Mouse (Mus musculus): Measurements from ENCODE around the gene Itpka. TPM values are rescaled to one million over a fixed set of nuclear protein-coding genes. Genes with fewer than 3 reads are reported as not detected.

The Itpka gene
- polyA plus RNA-seq, 1 experiment, result 1.6 TPM

GRCm38 (mm10) chr2:119737124-119737523, 5.0 kb upstream of the Itpka start:
- Histone ChIP-seq H3K9me3 (replicated peaks; ENCODE audit: control insufficient read depth, insufficient read depth, low read length, poor library complexity, severe bottlenecking) (no peaks in the 10 kb centered on the region), H3K4me1 (ENCODE audit: control insufficient read depth, insufficient read depth, low read length) (peaks cover 3% of the 10 kb centered on the region), H3K9ac (ENCODE audit: low read depth, poor library complexity, severe bottlenecking) (no peak overlapping the region), H3K27me3 (ENCODE audit: control insufficient read depth, insufficient read depth, low read length, poor library complexity, severe bottlenecking) (no peaks in the 10 kb centered on the region), H3K27ac (ENCODE audit: insufficient read depth, low read length) (no peak overlapping the region), H3K36me3 (ENCODE audit: control insufficient read depth, insufficient read depth, low read length, poor library complexity, severe bottlenecking) (0 out of 2 replicates have a peak, but pooled peaks cover 6% of the 10 kb centered on the region), H3K4me3 (ENCODE audit: low read depth, low read length) (peak overlapping the region; percentile 1; the same call in 1 of the 2 replicates)
- TF ChIP-seq CTCF (IDR thresholded peaks at IDR 0.05; ENCODE audit: low read depth, low read length), result no peak
- no peak for TF ChIP-seq POLR2A (IDR thresholded peaks at IDR 0.05; ENCODE audit: insufficient read depth, low read length)
- no peak for TF ChIP-seq EP300 (IDR thresholded peaks at IDR 0.05; ENCODE audit: insufficient read depth, low read depth, low read length)

GRCm38 (mm10) chr2:119740567-119740966, 1.6 kb upstream of the Itpka start:
- H3K4me1 ChIP-seq (ENCODE audit: control insufficient read depth, insufficient read depth, low read length), result peaks cover 3% of the 10 kb centered on the region
- TF ChIP-seq POLR2A (IDR thresholded peaks at IDR 0.05; ENCODE audit: insufficient read depth, low read length) (no peak), CTCF (IDR thresholded peaks at IDR 0.05; ENCODE audit: low read depth, low read length) (no peak), EP300 (IDR thresholded peaks at IDR 0.05; ENCODE audit: insufficient read depth, low read depth, low read length) (no peak)
- H3K36me3 ChIP-seq (ENCODE audit: control insufficient read depth, insufficient read depth, low read length, poor library complexity, severe bottlenecking), result no peaks in the 10 kb centered on the region
- H3K27me3 ChIP-seq (ENCODE audit: control insufficient read depth, insufficient read depth, low read length, poor library complexity, severe bottlenecking), result peaks cover 7% of the 10 kb centered on the region; the same call in 1 of the 2 replicates
- H3K9ac ChIP-seq (ENCODE audit: low read depth, poor library complexity, severe bottlenecking), result no peak overlapping the region
- no peak overlapping the region for H3K4me3 ChIP-seq (ENCODE audit: low read depth, low read length)
- H3K27ac ChIP-seq (ENCODE audit: insufficient read depth, low read length), result no peak overlapping the region
- no peaks in the 10 kb centered on the region for H3K9me3 ChIP-seq (replicated peaks; ENCODE audit: control insufficient read depth, insufficient read depth, low read length, poor library complexity, severe bottlenecking)

GRCm38 (mm10) chr2:119742461-119743175, 481 bp downstream of the Itpka start:
- Histone ChIP-seq H3K9me3 (replicated peaks; ENCODE audit: control insufficient read depth, insufficient read depth, low read length, poor library complexity, severe bottlenecking) (no peaks in the 10 kb centered on the region), H3K27me3 (ENCODE audit: control insufficient read depth, insufficient read depth, low read length, poor library complexity, severe bottlenecking) (peaks cover 7% of the 10 kb centered on the region; the same call in 1 of the 2 replicates), H3K4me3 (ENCODE audit: low read depth, low read length) (peak overlapping the region; percentile 70), H3K27ac (ENCODE audit: insufficient read depth, low read length) (no peak overlapping the region), H3K9ac (ENCODE audit: low read depth, poor library complexity, severe bottlenecking) (peak overlapping the region; percentile 67), H3K4me1 (ENCODE audit: control insufficient read depth, insufficient read depth, low read length) (peaks cover 3% of the 10 kb centered on the region), H3K36me3 (ENCODE audit: control insufficient read depth, insufficient read depth, low read length, poor library complexity, severe bottlenecking) (no peaks in the 10 kb centered on the region)
- TF ChIP-seq POLR2A (IDR thresholded peaks at IDR 0.05; ENCODE audit: insufficient read depth, low read length), result no peak
- no peak for TF ChIP-seq CTCF (IDR thresholded peaks at IDR 0.05; ENCODE audit: low read depth, low read length)
- TF ChIP-seq EP300 (IDR thresholded peaks at IDR 0.05; ENCODE audit: insufficient read depth, low read depth, low read length), result no peak

GRCm38 (mm10) chr2:119743176-119743807, 1.2 kb downstream of the Itpka start:
- no peaks in the 10 kb centered on the region for H3K36me3 ChIP-seq (ENCODE audit: control insufficient read depth, insufficient read depth, low read length, poor library complexity, severe bottlenecking)
- H3K27me3 ChIP-seq (ENCODE audit: control insufficient read depth, insufficient read depth, low read length, poor library complexity, severe bottlenecking), result peaks cover 7% of the 10 kb centered on the region; the same call in 1 of the 2 replicates
- peak overlapping the region; percentile 70 for H3K4me3 ChIP-seq (ENCODE audit: low read depth, low read length)
- TF ChIP-seq EP300 (IDR thresholded peaks at IDR 0.05; ENCODE audit: insufficient read depth, low read depth, low read length) (no peak), POLR2A (IDR thresholded peaks at IDR 0.05; ENCODE audit: insufficient read depth, low read length) (no peak), CTCF (IDR thresholded peaks at IDR 0.05; ENCODE audit: low read depth, low read length) (no peak)
- H3K9me3 ChIP-seq (replicated peaks; ENCODE audit: control insufficient read depth, insufficient read depth, low read length, poor library complexity, severe bottlenecking), result no peaks in the 10 kb centered on the region
- no peak overlapping the region for H3K27ac ChIP-seq (ENCODE audit: insufficient read depth, low read length)
- H3K9ac ChIP-seq (ENCODE audit: low read depth, poor library complexity, severe bottlenecking), result peak overlapping the region; percentile 67
- H3K4me1 ChIP-seq (ENCODE audit: control insufficient read depth, insufficient read depth, low read length), result peaks cover 3% of the 10 kb centered on the region

GRCm38 (mm10) chr2:119743808-119744162, 1.6 kb downstream of the Itpka start:
- Histone ChIP-seq H3K36me3 (ENCODE audit: control insufficient read depth, insufficient read depth, low read length, poor library complexity, severe bottlenecking) (no peaks in the 10 kb centered on the region), H3K27me3 (ENCODE audit: control insufficient read depth, insufficient read depth, low read length, poor library complexity, severe bottlenecking) (peaks cover 7% of the 10 kb centered on the region; the same call in 1 of the 2 replicates), H3K9ac (ENCODE audit: low read depth, poor library complexity, severe bottlenecking) (no peak overlapping the region), H3K4me1 (ENCODE audit: control insufficient read depth, insufficient read depth, low read length) (peaks cover 3% of the 10 kb centered on the region), H3K27ac (ENCODE audit: insufficient read depth, low read length) (no peak overlapping the region), H3K9me3 (replicated peaks; ENCODE audit: control insufficient read depth, insufficient read depth, low read length, poor library complexity, severe bottlenecking) (no peaks in the 10 kb centered on the region), H3K4me3 (ENCODE audit: low read depth, low read length) (peak overlapping the region; percentile 13)
- TF ChIP-seq EP300 (IDR thresholded peaks at IDR 0.05; ENCODE audit: insufficient read depth, low read depth, low read length) (no peak), CTCF (IDR thresholded peaks at IDR 0.05; ENCODE audit: low read depth, low read length) (no peak), POLR2A (IDR thresholded peaks at IDR 0.05; ENCODE audit: insufficient read depth, low read length) (no peak)

Measured in ES-Bruce4 (cell line).